Mouse (Mus musculus): ENCODE measurements around the gene Ifi27l2b. TPM values are rescaled to one million over a fixed set of nuclear protein-coding genes. Genes with fewer than 3 reads are reported as not detected.

Ifi27l2b gene
- not detected in 2 replicates for polyA plus RNA-seq (2014; fragmentation: Nextera tagmentation; extraction: Ambion mirVana)

DNA sequence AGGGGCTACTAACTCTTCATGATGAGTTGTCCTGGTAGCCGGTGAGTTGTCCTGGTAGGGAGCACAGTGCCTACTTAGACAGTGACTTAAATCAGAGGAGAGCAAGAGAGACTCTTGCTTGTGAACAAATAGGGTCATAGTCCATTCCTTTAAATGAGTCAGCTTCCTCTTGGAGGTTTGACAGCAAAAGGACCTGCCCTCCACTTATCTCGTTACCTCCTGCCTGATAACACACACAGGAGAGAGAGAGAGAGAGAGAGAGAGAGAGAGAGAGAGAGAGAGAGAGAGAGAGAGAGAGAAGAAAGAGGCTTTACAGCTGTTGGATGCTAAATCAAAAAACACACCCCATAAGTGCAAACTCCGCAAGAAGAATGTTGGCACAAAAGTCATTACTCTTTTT lies at the start of gene Ifi27l2b:
Ifi27l2b (minus strand) TSS at position 84 of the 400 bp plus-strand sequence.
- no peak for ATAC-seq (ENCODE audit: low read depth)
- 68% methylated on average over 3 of the region's 3 CpGs for WGBS
- H3K27ac ChIP-seq (replicated peaks; ENCODE audit: low read depth, low read length), result no peak within 1 kb of the TSS

DNA sequence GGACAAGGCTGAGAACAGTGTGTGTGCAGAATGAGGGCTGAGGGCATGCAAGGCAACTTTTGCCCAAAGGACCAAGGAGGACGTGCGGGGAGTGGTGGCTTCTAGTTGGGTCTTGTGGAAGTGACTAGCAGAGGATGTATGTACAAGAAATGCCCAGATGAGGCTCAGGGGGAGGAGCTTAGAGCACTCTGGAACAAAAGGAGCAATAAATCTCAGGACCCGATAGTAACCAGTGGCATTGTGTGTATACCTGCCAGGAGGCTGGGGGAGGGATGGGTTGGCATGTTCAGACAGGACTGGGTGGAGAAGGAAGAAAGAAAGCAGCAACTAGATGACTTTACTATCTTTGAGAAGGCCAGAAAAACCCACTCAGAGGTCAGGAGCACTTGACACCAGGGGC lies 47.4 kb upstream of the Ifi27l2b start:
- Histone ChIP-seq H3K4me2 (ENCODE audit: low read depth, low read length) (no peak overlapping the region), H3K4me1 (ENCODE audit: control insufficient read depth, insufficient read depth, low read length) (no peaks in the 10 kb centered on the region), H3K27ac (replicated peaks; ENCODE audit: low read depth, low read length) (no peak overlapping the region), H3K27me3 (replicated peaks; ENCODE audit: control insufficient read depth, insufficient read depth, low read length) (no peaks in the 10 kb centered on the region), H3K9ac (ENCODE audit: low read depth, low read length) (no peak overlapping the region), H3K36me3 (ENCODE audit: control insufficient read depth, insufficient read depth, low read length) (no peaks in the 10 kb centered on the region), H3K9me3 (ENCODE audit: control insufficient read depth, low read length) (no peaks in the 10 kb centered on the region), H3K4me3 (ENCODE audit: low read depth, low read length) (no peak overlapping the region)
- DNase-seq (ENCODE audit: low spot score), result no peak
- WGBS, result 84% methylated on average over 3 of the region's 3 CpGs
- no peak for ATAC-seq (ENCODE audit: low read depth)

More for the DNA sequence above, at the start of gene Ifi27l2b:
- no peaks in the 10 kb centered on the region for H3K36me3 ChIP-seq (ENCODE audit: control insufficient read depth, insufficient read depth, low read length)
- no peak for DNase-seq (ENCODE audit: low spot score)
- H3K9ac ChIP-seq (ENCODE audit: low read depth, low read length), result no peak within 1 kb of the TSS
- no peak within 1 kb of the TSS for H3K4me2 ChIP-seq (ENCODE audit: low read depth, low read length)
- no peaks in the 10 kb centered on the region for H3K27me3 ChIP-seq (replicated peaks; ENCODE audit: control insufficient read depth, insufficient read depth, low read length)
- no peak within 1 kb of the TSS for H3K4me3 ChIP-seq (ENCODE audit: low read depth, low read length)
- no peaks in the 10 kb centered on the region for H3K9me3 ChIP-seq (ENCODE audit: control insufficient read depth, low read length)
- H3K4me1 ChIP-seq (ENCODE audit: control insufficient read depth, insufficient read depth, low read length), result no peaks in the 10 kb centered on the region

DNA sequence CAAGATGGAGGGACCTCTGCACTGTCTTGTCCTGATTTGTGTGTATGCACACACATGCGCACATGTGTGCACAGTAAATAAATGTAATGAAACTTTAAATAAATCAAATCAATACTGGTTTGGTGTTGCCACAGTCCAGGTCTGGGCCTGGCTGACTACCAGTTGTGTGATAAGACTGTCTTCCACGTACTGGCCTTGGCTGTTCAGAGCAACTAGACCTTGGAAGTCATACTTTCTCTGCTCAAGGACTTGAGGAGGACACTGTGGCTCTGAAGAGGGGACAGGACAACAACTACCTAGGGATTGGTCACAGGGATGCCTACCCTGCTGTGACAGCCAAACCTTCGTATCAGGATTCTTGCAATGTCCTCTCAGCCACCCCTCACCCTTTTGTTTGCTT lies 46.3 kb upstream of the Ifi27l2b start:
- H3K9me3 ChIP-seq (ENCODE audit: control insufficient read depth, low read length), result no peaks in the 10 kb centered on the region
- no peak overlapping the region for H3K4me3 ChIP-seq (ENCODE audit: low read depth, low read length)
- no peaks in the 10 kb centered on the region for H3K4me1 ChIP-seq (ENCODE audit: control insufficient read depth, insufficient read depth, low read length)
- DNase-seq (ENCODE audit: low spot score) (no peak), ATAC-seq (ENCODE audit: low read depth) (no peak)
- 77% methylated on average over 3 of the region's 3 CpGs for WGBS
- H3K36me3 ChIP-seq (ENCODE audit: control insufficient read depth, insufficient read depth, low read length), result no peaks in the 10 kb centered on the region
- H3K27ac ChIP-seq (replicated peaks; ENCODE audit: low read depth, low read length), result no peak overlapping the region
- H3K4me2 ChIP-seq (ENCODE audit: low read depth, low read length), result no peak overlapping the region
- H3K9ac ChIP-seq (ENCODE audit: low read depth, low read length), result no peak overlapping the region
- no peaks in the 10 kb centered on the region for H3K27me3 ChIP-seq (replicated peaks; ENCODE audit: control insufficient read depth, insufficient read depth, low read length)

DNA sequence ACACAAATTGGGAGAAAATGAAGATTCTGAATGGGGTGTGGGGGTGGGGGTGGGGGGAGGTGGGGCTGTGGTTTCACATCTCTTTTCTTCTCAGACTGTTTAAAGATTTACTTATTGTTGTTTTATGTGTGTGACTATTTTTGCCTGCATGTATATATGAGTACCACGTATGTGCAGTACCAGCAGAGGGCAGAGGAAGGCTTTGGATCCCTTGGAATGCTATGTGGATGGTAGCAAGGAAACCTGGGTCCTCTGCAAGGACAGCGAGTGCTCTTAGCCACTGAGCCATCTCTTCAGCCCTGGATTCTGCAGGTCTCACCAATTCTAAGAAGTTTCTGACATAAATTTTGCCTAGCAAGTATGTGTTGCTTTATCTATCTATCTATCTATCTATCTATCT lies 42.2 kb upstream of the Ifi27l2b start:
- ATAC-seq (ENCODE audit: low read depth) (no peak), DNase-seq (ENCODE audit: low spot score) (no peak)
- H3K4me3 ChIP-seq (ENCODE audit: low read depth, low read length), result no peak overlapping the region
- H3K4me1 ChIP-seq (ENCODE audit: control insufficient read depth, insufficient read depth, low read length), result no peaks in the 10 kb centered on the region
- no peaks in the 10 kb centered on the region for H3K9me3 ChIP-seq (ENCODE audit: control insufficient read depth, low read length)
- H3K36me3 ChIP-seq (ENCODE audit: control insufficient read depth, insufficient read depth, low read length), result no peaks in the 10 kb centered on the region
- no peak overlapping the region for H3K4me2 ChIP-seq (ENCODE audit: low read depth, low read length)
- no peak overlapping the region for H3K9ac ChIP-seq (ENCODE audit: low read depth, low read length)
- H3K27ac ChIP-seq (replicated peaks; ENCODE audit: low read depth, low read length), result no peak overlapping the region
- no peaks in the 10 kb centered on the region for H3K27me3 ChIP-seq (replicated peaks; ENCODE audit: control insufficient read depth, insufficient read depth, low read length)
- 79% methylated on average over 2 of the region's 2 CpGs for WGBS

DNA sequence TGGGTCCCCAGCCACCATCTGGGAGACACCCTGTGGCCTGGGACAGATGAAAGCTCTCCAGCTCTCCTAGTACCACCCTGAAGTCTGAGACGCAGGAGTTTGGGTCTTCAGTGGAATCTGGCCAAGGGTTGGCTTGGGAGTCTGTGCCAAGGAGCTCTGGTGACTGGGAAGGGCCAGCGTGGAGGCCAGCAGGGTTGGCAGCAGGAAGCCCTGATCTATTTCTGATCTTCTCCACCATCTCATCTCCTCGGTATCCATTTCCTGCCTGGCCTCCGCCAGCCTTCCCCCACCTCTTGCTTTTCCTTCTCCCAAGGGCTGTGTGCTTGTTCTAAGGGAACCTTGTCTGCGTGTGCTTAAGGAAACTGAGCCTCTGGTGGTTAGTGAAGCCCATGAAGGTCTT lies 41.7 kb upstream of the Ifi27l2b start:
- 65% methylated on average over 5 of the region's 5 CpGs for WGBS
- DNase-seq (ENCODE audit: low spot score), result no peak

DNA sequence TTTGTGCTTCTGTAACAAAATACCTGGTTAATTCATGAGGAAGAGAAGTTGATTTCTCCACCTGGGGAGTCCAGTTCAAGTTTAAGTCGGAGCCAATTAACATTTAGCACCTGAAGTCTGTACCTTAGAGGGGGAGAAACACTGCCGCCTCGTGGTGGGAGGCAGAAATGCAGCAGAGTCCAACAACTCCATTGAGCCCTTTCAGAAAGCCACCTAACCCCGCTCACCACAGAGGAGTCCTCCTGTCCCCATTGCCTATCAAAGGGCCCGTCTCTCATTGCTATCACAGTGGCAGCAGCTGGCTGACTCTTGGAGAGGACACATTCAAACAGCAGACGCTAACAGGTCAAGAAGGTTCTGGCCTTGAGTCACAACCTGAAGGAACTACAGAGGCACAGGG lies 37.5 kb upstream of the Ifi27l2b start:
- DNase-seq (ENCODE audit: low spot score) (no peak), ATAC-seq (ENCODE audit: low read depth) (no peak)
- WGBS, result 24% methylated on average over 6 of the region's 6 CpGs

More for the DNA sequence above, 41.7 kb upstream of the Ifi27l2b start:
- H3K27ac ChIP-seq (replicated peaks; ENCODE audit: low read depth, low read length), result no peak overlapping the region
- no peaks in the 10 kb centered on the region for H3K27me3 ChIP-seq (replicated peaks; ENCODE audit: control insufficient read depth, insufficient read depth, low read length)
- no peaks in the 10 kb centered on the region for H3K4me1 ChIP-seq (ENCODE audit: control insufficient read depth, insufficient read depth, low read length)
- no peak for ATAC-seq (ENCODE audit: low read depth)
- no peak overlapping the region for H3K4me2 ChIP-seq (ENCODE audit: low read depth, low read length)
- no peaks in the 10 kb centered on the region for H3K36me3 ChIP-seq (ENCODE audit: control insufficient read depth, insufficient read depth, low read length)
- H3K9me3 ChIP-seq (ENCODE audit: control insufficient read depth, low read length), result no peaks in the 10 kb centered on the region
- H3K4me3 ChIP-seq (ENCODE audit: low read depth, low read length), result no peak overlapping the region
- no peak overlapping the region for H3K9ac ChIP-seq (ENCODE audit: low read depth, low read length)

DNA sequence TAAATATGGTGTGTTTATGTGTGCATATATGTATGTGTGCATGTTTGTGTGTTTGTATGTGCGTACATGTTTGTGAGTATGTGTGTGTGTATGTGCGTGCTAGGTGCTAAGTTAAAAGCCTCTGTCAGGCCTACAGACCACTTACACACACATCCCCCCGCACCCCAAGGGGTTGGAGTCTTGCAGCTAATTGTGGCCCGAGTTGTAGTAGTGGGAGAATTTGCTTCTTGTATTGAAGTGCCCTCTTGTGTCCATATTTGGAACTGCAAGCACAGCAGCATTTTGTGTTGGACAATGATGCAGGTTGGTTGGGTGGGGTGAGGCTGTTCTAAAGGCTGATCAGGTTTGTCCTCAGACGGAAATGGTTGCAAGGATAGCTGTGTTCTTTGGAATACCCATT lies 35.7 kb upstream of the Ifi27l2b start:
- Histone ChIP-seq H3K9me3 (ENCODE audit: control insufficient read depth, low read length) (no peaks in the 10 kb centered on the region), H3K9ac (ENCODE audit: low read depth, low read length) (no peak overlapping the region), H3K27me3 (replicated peaks; ENCODE audit: control insufficient read depth, insufficient read depth, low read length) (no peaks in the 10 kb centered on the region), H3K4me1 (ENCODE audit: control insufficient read depth, insufficient read depth, low read length) (no peaks in the 10 kb centered on the region), H3K27ac (replicated peaks; ENCODE audit: low read depth, low read length) (no peak overlapping the region), H3K4me3 (ENCODE audit: low read depth, low read length) (no peak overlapping the region), H3K4me2 (ENCODE audit: low read depth, low read length) (no peak overlapping the region), H3K36me3 (ENCODE audit: control insufficient read depth, insufficient read depth, low read length) (no peaks in the 10 kb centered on the region)
- WGBS, result 36% methylated on average over 5 of the region's 5 CpGs
- ATAC-seq (ENCODE audit: low read depth) (no peak; the same call in 1 of the 2 replicates), DNase-seq (ENCODE audit: low spot score) (peak; percentile 78)

More for the DNA sequence above, 37.5 kb upstream of the Ifi27l2b start:
- Histone ChIP-seq H3K27ac (replicated peaks; ENCODE audit: low read depth, low read length) (no peak overlapping the region), H3K9ac (ENCODE audit: low read depth, low read length) (no peak overlapping the region), H3K4me1 (ENCODE audit: control insufficient read depth, insufficient read depth, low read length) (no peaks in the 10 kb centered on the region), H3K4me3 (ENCODE audit: low read depth, low read length) (no peak overlapping the region), H3K9me3 (ENCODE audit: control insufficient read depth, low read length) (no peaks in the 10 kb centered on the region), H3K27me3 (replicated peaks; ENCODE audit: control insufficient read depth, insufficient read depth, low read length) (no peaks in the 10 kb centered on the region), H3K4me2 (ENCODE audit: low read depth, low read length) (no peak overlapping the region), H3K36me3 (ENCODE audit: control insufficient read depth, insufficient read depth, low read length) (no peaks in the 10 kb centered on the region)

DNA sequence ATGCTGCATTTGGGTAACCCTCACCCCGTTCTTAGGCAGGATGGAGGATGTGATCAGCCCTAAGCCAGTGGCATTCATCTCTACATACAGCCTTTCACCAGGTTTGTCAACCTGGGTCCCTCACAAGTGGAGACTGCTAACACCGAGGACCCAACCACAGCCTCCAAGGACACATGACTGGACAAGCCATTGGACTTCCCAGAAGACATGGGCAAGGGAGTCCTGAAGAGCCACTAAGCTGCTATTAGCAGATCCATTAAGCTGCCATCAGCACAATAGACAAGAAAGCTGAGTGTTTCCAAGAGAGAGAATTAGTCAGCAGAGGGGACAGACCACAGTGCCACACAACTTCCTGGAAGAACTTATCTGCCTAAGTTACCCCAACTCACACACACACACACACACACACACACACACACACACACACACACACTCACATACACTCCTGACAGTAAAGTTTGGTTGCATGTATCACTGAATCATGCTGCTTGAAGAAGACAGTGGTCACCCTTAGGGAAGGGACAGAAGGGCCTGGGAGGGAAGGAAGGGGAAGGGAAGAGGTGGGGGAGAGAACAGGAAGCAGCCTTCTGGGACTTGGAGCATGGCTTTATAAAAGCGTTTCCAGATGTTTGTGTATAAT lies 34.2 kb upstream of the Ifi27l2b start:
- ATAC-seq (ENCODE audit: low read depth) (no peak), DNase-seq (ENCODE audit: low spot score) (peak; percentile 5)
- 60% methylated on average over 3 of the region's 3 CpGs for WGBS
- Histone ChIP-seq H3K27me3 (replicated peaks; ENCODE audit: control insufficient read depth, insufficient read depth, low read length) (no peaks in the 10 kb centered on the region), H3K9me3 (ENCODE audit: control insufficient read depth, low read length) (no peaks in the 10 kb centered on the region), H3K36me3 (ENCODE audit: control insufficient read depth, insufficient read depth, low read length) (no peaks in the 10 kb centered on the region), H3K4me2 (ENCODE audit: low read depth, low read length) (no peak overlapping the region), H3K4me1 (ENCODE audit: control insufficient read depth, insufficient read depth, low read length) (no peaks in the 10 kb centered on the region), H3K9ac (ENCODE audit: low read depth, low read length) (no peak overlapping the region), H3K27ac (replicated peaks; ENCODE audit: low read depth, low read length) (no peak overlapping the region), H3K4me3 (ENCODE audit: low read depth, low read length) (no peak overlapping the region)

DNA sequence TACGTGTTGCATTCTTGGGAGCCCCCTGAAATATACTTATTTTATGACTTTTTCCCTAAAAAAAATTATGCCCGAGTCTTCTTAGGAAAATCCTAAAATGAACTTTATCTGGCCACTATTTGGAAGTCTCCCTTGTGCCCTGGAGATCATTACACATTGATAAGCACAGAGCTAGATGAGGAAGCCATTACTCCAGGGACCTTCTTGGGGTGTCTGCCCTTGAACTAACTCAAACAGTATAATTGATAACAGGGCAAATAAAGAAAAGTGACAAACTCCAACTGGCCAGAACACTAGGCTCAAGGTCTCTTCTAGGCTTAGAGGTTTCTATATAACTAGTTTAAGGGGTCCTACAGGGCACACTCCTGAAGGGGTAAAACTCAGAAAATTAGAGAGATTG lies 30.7 kb upstream of the Ifi27l2b start:
- no peak overlapping the region for H3K9ac ChIP-seq (ENCODE audit: low read depth, low read length)
- ATAC-seq (ENCODE audit: low read depth) (no peak), DNase-seq (ENCODE audit: low spot score) (no peak)
- H3K4me2 ChIP-seq (ENCODE audit: low read depth, low read length), result no peak overlapping the region
- no peak overlapping the region for H3K27ac ChIP-seq (replicated peaks; ENCODE audit: low read depth, low read length)
- no peaks in the 10 kb centered on the region for H3K9me3 ChIP-seq (ENCODE audit: control insufficient read depth, low read length)
- no peaks in the 10 kb centered on the region for H3K4me1 ChIP-seq (ENCODE audit: control insufficient read depth, insufficient read depth, low read length)
- H3K27me3 ChIP-seq (replicated peaks; ENCODE audit: control insufficient read depth, insufficient read depth, low read length), result no peaks in the 10 kb centered on the region
- no peaks in the 10 kb centered on the region for H3K36me3 ChIP-seq (ENCODE audit: control insufficient read depth, insufficient read depth, low read length)
- no peak overlapping the region for H3K4me3 ChIP-seq (ENCODE audit: low read depth, low read length)
- WGBS, result 63% methylated on average over 2 of the region's 2 CpGs
